In the genomic region with DNA sequence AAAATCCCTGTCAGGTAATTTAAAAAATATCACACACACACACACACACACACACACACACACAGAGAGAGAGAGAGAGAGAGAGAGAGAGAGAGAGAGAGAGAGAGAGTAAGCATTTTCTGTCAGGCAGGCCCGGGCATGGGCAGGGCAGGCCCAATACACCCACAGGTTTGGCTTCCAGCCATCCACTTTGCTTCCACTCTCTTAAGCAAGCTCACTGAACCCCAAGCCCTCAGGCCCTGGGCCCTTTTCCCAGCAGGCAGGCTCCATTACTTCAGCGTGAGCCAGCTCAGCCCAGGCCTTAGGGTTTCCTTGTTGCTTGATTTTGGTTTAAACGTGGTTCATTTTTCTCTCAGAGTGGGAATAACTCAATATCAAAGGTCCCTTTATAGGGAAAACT, we compare ENCODE assay signal across 1 mouse cellular context.
TF ChIP-seq lines count a peak whose summit lies in the region.

No protein-coding gene starts in this region.

TF ChIP-seq in MEL, 35 proteins besides CTCF, POLR2A, EP300 and RAD21 (continued from another document):
- TF ChIP-seq MAX (IDR thresholded peaks at IDR 0.05; ENCODE audit: low read length) = no peak
- no peak for TF ChIP-seq RCOR1 (IDR thresholded peaks at IDR 0.05; ENCODE audit: low read depth, low read length)
TF ChIP-seq in MEL: peak in this region for 0.
